Mouse (Mus musculus) c-Kit-positive CD71-positive TER-119-negative erythroid progenitor cells, embryonic 14.5 days (primary cell): Measurements from ENCODE around the gene Zfp983.
A peak's percentile ranks its signal among the peaks of the same experiment; 100 is the strongest.
"Not testable (repeated sequence)": the region's sequence is repeated elsewhere in the genome, so short reads cannot be mapped to it uniquely, and the experiment has no call there.

Experiments
- DNase-seq: peaks from one replicate; pipeline ENCODE4 v3.0.0-alpha.2; 2013; ENCODE audit warnings: low read depth

Zfp983 gene

DNA sequence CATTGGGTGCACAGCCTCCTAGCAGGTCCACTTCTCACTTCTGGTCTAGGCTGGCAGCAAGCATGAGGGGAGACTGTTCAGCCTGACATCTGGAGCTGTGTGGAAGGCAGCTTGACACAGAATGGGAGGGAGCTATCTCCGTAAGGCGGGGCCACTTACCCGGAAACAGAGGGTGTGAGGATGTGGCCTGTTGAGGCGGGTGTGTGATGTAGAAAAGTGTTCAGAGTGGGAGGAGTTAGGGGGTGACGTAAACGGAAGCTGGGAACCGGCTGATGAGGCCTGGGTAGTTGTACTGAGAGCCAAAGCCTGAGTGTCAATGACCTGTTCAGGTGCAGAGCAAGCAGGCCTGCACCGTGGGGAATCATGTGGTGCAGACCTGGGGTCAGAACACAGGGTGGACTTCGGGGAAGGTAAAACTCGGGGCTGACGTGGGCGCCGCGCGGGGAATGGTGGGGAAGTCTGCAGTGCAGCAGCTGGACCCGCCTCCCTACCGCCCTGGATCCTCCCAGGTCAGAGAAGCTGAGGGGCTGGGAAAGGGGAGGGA lies at the start of gene Zfp983:
Gene Zfp983 (plus strand): TSS at position 261 of the 544 bp plus-strand sequence.
- peak; percentile 88 for DNase-seq

DNA sequence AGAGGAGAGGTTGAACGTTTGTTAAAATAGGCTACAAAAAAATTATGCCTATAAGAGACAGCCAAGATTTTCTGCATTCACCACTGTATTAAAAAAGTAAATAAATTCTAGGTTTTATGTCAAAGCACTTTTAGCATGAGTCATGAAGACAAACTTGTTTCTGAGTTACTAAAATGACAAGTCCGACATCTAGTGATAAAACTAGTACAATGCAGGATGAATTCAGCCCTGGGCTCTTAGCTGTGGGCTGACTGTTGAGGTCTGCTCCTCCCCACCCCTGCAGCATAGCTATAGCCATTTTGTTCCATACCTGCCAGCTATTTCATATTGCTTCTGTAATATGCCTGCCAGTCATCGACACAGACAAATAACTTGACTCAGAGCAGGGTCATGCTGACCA lies 34.1 kb upstream of the Zfp983 start:
- DNase-seq: no peak

DNA sequence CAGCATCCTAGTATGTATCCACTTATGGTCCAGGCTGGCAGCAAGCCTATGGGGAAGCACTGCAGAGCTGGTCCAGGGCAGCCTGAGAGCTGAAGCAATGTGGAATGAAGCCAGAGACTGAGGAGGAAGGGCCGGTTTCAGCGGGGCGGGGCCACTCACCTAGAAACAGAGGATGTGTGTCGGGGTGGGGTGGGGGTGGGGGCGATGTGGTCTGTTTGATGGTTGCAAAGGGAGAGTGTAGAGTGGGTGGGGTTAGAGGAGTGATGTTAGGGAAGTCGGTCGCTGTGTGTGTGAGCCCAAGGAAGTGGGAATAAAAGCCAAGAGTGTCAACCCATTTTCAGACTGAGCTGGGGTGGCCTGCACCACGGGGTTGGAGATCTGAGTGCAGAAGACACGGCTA lies 33.1 kb upstream of the Zfp983 start:
- no peak for DNase-seq

DNA sequence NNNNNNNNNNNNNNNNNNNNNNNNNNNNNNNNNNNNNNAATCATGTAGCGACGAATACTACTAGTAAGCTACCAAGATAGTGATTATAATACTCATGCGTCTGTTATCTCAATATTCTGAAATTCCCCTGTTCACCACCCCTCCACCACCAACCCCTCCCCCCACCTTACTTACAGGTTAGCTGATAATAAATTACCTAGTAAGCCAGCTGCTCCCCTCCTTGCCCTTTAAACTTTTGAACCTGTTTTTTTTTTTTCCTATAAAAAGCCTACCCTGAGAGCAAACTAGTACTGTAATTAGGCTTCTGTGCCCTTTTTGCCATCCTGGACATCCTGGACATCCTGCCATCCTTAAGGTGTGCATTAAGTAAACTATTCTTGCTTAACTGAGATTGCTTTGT lies 26.8 kb upstream of the Zfp983 start:
- DNase-seq: peak; percentile 20

DNA sequence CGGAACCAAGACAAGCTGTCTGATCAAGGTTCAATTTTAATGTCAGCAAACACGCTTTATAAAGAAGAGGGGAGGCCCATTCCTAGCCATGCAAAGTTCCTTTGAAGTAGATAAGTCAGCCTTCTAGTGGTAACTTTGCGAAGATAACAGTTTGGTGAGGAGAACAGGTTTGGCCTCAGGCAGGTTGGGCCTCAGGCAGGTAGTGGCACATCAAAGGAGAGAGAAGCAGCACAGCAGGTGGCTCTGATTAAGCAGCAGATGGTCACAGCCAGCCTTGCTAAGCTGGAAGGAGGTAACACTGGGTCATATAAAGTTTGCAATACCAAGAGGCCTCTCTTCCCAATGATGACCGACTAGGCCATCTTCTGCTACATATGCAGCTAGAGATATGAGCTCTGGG lies 14.7 kb upstream of the Zfp983 start:
- DNase-seq: not testable (repeated sequence)

DNA sequence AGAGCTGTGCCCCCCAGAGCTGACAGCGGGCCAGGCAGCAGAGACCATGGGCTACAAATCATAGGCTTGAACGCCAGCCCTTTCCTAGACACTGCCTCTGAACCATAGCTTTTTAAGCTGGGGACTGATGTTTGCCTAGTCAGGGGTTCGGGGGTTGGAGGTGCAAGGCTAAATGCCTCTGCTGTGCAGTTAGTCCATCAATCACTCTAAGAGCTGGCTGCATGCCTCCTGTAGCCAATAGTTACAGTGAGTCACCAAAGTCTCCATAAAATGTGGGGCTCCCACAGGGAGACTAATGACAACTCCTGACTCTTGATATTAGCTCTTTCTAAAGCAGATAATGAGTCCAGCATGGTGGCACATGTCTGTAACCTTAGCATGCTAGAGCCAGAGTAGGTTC lies 1.6 kb upstream of the Zfp983 start:
- no peak for DNase-seq

DNA sequence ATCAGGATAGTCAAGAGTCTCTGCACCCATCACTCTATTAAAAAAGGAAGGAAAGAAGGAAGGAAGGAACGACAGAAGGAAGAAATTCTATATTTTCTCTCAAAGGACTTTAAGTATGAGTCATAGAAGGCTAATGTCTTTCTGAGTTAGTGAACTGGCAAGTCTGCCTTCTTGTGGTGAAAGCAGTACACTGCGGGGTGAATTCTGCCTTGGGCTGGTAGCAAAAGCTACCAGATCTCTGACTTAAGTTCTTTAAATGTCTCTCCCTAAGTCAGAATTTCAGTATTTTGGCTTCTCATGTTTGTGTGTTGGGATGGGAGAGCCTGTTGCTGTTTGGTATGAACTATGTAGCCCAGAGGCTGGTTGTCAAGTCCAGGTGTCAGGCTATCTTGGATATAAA lies 488 bp upstream of the Zfp983 start:
- DNase-seq: peak; percentile 51

DNA sequence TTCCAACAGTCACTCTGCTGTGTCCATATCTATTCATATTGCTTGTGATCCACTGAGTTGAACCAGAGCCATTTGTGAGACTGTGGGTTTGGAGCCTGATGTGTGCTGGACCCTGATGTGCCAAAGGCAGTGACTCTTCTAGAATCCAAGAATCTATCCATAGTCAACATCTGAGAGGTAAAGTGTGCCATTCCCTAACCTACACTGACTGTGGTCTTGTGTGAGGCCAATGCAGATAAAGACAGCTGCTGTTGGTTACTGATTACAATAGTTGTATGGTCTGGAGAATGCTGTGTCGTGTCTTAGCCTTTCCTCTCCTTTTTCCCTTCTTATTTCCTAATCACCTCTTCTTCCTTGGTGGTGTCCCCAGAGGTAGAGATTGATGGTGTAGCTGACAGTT lies 28.4 kb downstream of the Zfp983 start:
- DNase-seq: peak; percentile 21

DNA sequence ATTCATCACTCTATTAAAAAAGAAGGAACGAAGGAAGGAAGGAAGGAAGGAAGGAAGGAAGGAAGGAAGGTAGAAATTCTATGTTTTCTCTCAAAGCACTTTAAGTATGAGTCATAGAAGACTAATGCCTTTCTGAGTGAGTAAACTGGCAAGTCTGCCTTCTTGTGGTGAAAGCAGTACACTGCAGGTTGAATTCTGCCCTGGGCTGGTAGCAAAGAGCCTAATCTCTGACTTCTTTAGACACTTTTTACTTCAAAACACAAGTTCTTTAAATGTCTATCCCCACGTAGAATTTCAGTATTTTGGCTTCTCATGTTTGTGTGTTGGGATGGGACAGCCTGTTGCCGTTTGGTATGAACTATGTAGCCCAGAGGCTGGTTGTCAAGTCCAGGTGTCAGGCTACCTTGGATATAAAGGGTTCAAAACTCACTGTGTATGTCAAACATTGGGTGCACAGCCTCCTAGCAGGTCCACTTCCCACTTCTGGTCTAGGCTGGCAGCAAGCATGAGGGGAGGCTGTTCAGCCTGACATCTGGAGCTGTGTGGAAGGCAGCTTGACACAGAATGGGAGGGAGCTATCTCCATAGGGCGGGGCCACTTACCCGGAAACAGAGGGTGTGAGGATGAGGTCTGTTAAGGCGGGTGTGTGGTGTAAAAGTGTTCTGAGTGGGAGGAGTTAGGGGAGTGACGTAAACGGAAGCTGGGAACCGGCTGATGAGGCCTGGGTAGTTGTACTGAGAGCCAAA lies 29.0 kb downstream of the Zfp983 start:
- DNase-seq: peak; percentile 92

DNA sequence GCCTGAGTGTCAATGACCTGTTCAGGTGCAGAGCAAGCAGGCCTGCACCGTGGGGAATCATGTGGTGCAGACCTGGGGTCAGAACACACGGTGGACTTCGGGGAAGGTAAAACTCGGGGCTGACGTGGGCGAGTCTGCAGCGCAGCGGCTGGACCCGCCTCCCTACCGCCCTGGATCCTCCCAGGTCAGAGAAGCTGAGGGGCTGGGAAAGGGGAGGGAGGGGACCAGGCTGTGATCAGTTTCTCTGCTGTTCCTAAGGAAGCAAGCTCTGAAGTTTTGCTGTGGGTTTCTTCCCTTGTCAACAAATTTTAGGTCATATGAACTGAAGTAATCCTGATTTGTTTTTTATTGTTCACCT lies 29.6 kb downstream of the Zfp983 start:
- peak; percentile 21 for DNase-seq

DNA sequence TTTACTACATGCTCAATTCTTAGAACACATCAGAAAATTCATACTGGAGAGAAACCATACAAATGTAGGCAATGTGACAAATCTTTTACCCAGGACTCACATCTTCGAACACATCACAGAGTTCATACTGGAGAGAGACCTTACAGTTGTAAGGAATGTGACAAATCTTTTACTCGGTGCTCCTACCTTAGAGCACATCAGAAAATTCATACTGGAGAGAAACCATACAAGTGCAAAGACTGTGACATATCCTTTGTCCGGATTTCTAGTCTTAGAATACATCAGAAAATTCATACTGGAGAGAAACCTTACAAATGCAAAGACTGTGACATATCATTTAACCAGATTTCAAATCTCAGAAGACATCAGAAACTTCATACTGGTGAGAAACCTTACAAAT lies 41.1 kb downstream of the Zfp983 start, which contains the start of gene Gm10226:
Gene Gm10226 (plus strand): TSS at position 301 of the 400 bp plus-strand sequence.
- no peak for DNase-seq

DNA sequence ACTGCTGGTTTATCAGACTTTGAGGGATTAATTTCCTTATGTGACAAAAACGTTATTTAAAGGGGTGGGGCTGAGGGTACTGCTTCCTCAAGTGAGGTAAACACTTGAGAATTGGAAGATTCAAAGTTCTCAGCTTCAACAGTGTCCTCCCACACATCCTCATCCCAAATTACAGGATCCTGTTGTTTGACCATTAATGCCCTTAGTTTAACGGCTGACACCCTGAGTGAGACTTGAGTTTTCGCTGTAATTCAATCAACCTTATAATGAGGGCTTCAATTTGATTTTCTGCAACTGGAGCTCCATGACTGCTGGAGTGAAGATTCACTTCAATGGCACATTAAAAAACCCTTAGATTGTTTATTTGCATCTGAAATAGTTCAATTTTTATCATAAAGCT lies 42.9 kb downstream of the Zfp983 start:
- no peak for DNase-seq

DNA sequence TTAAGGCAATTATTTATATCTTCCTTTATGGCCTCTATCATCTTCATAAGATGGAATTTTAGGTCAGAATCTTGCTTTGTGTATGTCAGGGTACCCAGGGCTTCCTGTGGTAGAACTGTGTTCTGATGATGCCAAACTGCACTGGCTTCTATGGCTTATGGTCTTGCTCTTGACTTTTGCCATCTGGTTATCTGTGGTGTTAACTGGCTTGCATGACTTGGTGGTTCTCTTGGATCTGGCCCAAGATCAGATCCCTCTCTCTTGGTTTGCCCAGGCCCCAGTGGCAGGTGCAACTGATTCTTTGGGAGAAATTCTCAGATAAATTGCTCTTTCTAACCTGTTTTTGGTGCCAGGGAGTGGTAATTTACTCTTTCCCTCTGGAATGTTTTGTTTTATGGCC lies 45.6 kb downstream of the Zfp983 start:
- DNase-seq: no peak

DNA sequence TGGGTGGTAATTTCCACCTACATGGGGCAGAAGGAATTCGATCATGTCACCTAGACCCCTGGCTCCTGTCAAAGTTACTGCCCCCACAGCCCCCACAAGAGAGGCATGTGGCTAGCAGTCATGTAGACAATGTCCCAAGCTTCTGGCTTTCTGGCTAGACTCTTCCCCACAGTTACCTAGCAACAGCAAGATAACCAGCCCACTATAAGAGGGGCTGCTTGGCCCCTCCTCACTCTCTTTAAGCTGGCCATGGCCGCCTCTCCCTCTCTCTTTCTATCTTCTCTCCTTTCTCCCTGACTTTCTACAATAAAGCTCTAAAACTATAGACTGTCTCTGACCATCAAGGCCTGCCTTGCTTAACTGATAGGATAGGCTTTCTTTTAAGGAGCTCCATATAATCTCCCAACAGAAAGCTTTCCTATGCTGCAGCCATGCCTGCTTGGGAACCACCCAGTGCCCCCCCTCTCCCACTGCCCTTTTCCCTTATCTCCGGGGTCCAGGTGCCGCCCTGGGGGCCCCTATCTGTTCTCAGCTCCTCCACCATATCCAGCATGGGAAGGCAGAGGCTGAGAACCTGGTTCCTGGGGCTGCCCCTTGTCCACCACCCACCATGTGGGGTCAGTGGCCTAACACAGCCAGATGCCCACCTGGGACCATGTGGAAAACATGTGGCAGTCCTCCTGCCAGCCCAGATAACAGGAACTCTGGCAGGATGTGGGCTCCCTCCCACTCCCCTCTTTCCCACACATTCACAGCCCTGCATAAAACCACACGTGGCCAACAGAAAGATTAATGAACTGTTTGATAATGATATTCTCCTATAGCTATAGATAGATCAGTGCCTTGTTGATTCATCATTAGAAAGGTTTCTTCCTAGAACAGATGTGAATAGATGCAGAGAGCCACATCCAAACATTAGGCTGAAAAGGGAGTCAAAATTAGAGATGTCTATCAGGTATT lies 52.1 kb downstream of the Zfp983 start:
- DNase-seq: peak; percentile 76

DNA sequence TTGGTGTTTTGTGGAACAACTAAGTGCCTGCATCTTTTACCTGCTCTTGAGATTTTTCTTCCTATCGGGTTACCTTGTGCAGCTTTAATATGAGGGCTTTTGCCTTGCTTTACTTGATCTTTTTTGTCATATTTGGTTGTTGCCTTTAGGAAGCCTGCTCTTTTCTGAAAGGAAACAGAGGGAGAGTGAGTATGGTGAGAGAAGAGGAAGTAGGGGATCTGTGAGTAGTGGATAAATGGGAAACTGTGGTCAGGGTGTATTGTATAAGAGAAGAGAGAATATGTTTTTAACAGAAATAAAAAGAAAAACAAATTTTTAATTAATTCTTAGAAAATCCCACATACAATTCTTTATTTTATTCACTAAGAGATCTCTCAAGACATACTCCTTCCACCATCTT lies 53.0 kb downstream of the Zfp983 start:
- DNase-seq: no peak

DNA sequence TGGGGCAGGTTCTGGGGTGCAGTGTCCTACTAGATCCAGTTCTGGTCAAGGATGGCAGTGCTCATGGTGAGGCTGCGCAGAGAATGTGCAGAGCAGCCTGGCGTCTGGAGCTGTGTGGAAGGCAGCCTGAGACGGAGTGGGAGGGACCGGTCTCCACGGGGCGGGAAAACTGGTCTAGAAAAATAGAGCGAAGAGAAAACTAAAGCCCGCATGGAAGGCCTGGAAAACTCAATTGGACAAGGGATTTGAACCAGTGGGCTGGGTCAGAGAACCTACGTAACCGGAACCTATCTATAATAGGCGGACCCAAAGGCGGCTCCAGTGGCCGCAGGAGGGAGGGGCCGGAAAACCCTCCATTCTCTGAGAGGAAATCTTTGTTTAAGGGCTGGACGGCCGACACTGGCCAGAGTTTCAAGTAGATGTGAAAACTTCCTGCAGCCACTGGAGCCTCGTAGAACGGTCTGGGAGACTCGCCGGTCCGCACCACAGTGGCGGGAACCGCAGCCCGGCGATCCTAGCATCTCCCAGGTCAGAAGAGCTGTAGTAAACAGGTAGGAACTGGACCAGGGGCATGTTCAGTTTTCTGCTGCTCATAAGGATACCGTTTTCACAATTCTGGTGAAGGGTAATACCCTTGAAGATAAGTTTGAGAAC lies 57.0 kb downstream of the Zfp983 start, which contains the start of gene Zfp760:
Gene Zfp760 (plus strand): TSS at position 399 of the 654 bp plus-strand sequence.
- DNase-seq: peak; percentile 68

DNA sequence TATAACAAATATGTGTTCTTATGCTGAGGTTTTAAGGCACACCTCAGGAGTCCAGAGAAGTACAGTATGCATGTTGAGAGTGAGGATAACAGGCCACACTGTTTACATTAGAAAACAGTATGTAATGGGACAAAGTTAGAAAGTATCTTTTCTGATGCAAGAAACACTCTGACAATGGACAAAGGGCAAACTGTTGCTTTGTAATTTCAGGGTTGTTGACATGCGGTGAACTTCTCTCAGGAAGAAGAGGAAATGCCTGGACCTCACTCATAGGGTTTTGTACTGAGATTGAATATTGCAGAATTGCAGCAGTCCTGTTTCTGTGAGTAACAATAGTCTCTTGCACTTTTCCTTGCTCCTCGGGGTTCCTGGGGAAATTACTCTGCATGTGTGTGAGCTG lies 58.0 kb downstream of the Zfp983 start:
- no peak for DNase-seq
